Mouse (Mus musculus) ES-E14 (cell line): ENCODE measurements around the gene Ric8b. TPM values are rescaled to one million over a fixed set of nuclear protein-coding genes. Genes with fewer than 3 reads are reported as not detected.

Experiments used
- DNase-seq: peaks from one replicate; pipeline ENCODE4 v3.0.0-alpha.2; 2013; ENCODE audit warnings: low read depth, low spot score
- H3K27ac ChIP-seq: 2 replicates; pipeline ENCODE4 v1.5.1; 2012; ENCODE audit warnings: low read depth, mild to moderate bottlenecking, low read length, moderate library complexity, mixed read lengths; ENCODE audit not compliant: poor library complexity, insufficient read depth, severe bottlenecking
- H3K36me3 ChIP-seq: 2 replicates; pipeline ENCODE4 v1.6.1; 2012; ENCODE audit warnings: mild to moderate bottlenecking, low read length, moderate library complexity, mixed read lengths; ENCODE audit not compliant: control insufficient read depth, poor library complexity, insufficient read depth, severe bottlenecking
- H3K4me1 ChIP-seq, 2 experiments: fragments of 150-350 bp in 1 of 2; sonication (generic) in 1 of 2; 2 replicates each; pipeline ENCODE4 v1.6.1; 2012; ENCODE audit warnings: low read length in 2 of 2, mild to moderate bottlenecking in 1 of 2, mixed read lengths in 1 of 2; ENCODE audit not compliant: control insufficient read depth in 2 of 2, insufficient read depth in 2 of 2, poor library complexity in 1 of 2
- H3K4me3 ChIP-seq, 2 experiments: fragments of 150-350 bp in 1 of 2; sonication (generic) in 1 of 2; 2 replicates each; pipeline ENCODE4 v1.5.1; 2012; ENCODE audit warnings: low read length in 2 of 2, low read depth in 1 of 2, mild to moderate bottlenecking in 1 of 2, mixed read lengths in 1 of 2; ENCODE audit not compliant: insufficient read depth in 1 of 2, poor library complexity in 1 of 2, severe bottlenecking in 1 of 2
- H3K9ac ChIP-seq: 2 replicates; pipeline ENCODE4 v1.6.1; 2012; ENCODE audit warnings: low read depth, mild to moderate bottlenecking, low read length, mixed read lengths; ENCODE audit not compliant: poor library complexity, insufficient read depth, severe bottlenecking
- H3K9me3 ChIP-seq: fragments of 150-350 bp; sonication (generic); 2 replicates; pipeline ENCODE4 v1.6.1; 2012; ENCODE audit warnings: low read depth, mild to moderate bottlenecking, low read length; ENCODE audit not compliant: control insufficient read depth, insufficient read depth
- CHD2 ChIP-seq: IDR thresholded peaks from 2 replicates; pipeline ENCODE4 v1.6.1; 2014; ENCODE audit warnings: mild to moderate bottlenecking, low read depth, low read length, inconsistent platforms
- HCFC1 ChIP-seq: IDR thresholded peaks from 2 replicates; pipeline ENCODE4 v1.6.1; 2012; ENCODE audit warnings: low read length, inconsistent platforms, borderline replicate concordance; ENCODE audit not compliant: insufficient read depth
- MAFK ChIP-seq: IDR thresholded peaks from 2 replicates; pipeline ENCODE4 v1.6.1; 2014; ENCODE audit warnings: mild to moderate bottlenecking, low read depth, low read length, inconsistent platforms; ENCODE audit not compliant: insufficient read depth
- ZC3H11A ChIP-seq: IDR thresholded peaks from 2 replicates; pipeline ENCODE4 v1.6.1; 2012; ENCODE audit warnings: low read depth, mild to moderate bottlenecking, inconsistent platforms, low read length, borderline replicate concordance
- ZNF384 ChIP-seq: IDR thresholded peaks from 2 replicates; pipeline ENCODE4 v1.6.1; 2012; ENCODE audit warnings: low read depth, low read length, inconsistent platforms
- in situ Hi-C, 2 experiments: fragments of 600-800 bp; cut with MboI; formaldehyde crosslinking; loops; one replicate each; pipeline ENCODE4 v1.15.1; 2025; ENCODE audit warnings: low sequenced_read_pairs in 2 of 2, inconsistent platforms in 1 of 2; ENCODE audit not compliant: unreplicated experiment in 2 of 2
- total RNA-seq: library from RNA; depleted of rRNA; stranded (reverse); fragments of 300-350 nt; gene quantifications from 2 replicates; pipeline ENCODE4 v1.2.3, GENCODE M21; 2012

Gene Ric8b
- total RNA-seq, 1 experiment, result 17.2 TPM

DNA sequence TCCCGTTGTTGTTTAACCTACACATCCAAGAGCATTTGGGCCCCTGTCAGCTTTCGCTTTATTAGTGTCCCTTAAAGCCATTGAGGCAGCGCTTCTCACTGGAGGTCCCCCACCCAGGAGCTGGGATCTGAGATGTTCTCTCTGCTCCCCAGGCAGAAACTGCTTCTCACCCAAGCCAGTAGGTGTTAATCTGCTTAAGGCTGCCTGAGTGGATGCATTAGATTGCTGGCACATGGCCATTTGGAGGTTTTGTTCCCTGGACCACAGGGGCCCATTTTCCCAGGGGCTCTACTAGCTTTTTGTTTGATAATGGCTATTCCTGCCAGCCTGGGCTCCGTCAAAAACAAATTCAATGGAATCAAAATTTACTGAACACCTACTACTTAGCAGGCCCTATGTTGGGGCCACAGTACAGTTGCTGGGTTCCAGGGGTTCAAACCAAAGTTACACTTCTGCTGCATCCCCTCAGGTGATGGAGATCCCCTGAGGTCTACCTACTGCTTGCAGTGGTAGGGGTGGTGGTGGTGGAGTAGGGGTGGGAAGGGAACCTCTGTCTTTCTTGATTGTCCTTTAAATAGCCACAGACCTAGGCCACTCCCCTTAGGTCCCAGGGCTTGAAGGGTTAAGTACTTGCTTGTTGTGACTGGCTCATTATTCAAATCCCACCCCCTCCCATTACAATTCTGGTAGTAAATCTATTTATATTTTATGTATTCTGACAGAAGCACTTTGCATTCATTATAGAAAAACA, 28.1 kb upstream of the Ric8b start:
- no peaks in the 10 kb centered on the region for H3K36me3 ChIP-seq
- no peak overlapping the region for H3K27ac ChIP-seq
- no peak overlapping the region for H3K4me3 ChIP-seq
- no peak for DNase-seq
- peaks cover 0 to 2% of the 10 kb centered on the region in 2 experiments; a peak in 1 of 4 replicates for H3K4me1 ChIP-seq
- no peak overlapping the region for H3K9ac ChIP-seq
- H3K9me3 ChIP-seq, result no peaks in the 10 kb centered on the region
- in situ Hi-C loops, result no loop called here
- TF ChIP-seq ZNF384 (no peak), MAFK (no peak), ZC3H11A (no peak), CHD2 (no peak), HCFC1 (no peak)

DNA sequence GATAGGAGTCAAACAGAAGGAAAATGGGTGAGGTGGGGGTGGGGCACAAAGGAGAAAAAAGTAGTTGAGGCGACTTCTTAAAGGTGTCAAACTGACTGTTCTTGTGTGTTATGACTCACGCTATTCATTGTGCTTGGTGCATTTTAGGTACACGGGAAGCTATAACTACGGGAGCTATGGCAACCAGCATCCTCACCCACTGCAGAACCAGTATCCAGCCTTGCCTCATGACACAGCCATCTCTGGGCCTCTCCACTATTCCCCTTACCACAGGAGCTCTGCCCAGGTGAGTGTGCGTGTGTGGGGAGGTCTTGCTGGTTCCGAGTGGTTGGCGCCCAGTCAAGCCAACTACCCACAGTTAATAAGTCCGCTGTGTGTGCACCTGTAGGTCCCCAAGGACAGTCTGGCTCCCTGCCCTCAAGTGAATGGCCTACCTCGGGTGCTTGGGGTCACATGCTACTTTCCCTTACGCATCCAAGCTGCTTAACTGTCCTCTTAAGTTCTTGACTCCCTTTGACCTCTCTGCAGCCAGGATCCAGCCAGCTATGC, 21.5 kb upstream of the Ric8b start:
- no peak for TF ChIP-seq HCFC1
- TF ChIP-seq ZNF384, result no peak
- Histone ChIP-seq H3K9ac (no peak overlapping the region), H3K27ac (no peak overlapping the region), H3K9me3 (no peaks in the 10 kb centered on the region), H3K4me3 (no peak overlapping the region), H3K36me3 (no peaks in the 10 kb centered on the region), H3K4me1 (peaks cover 0 to 10% of the 10 kb centered on the region in 2 experiments; a peak in 2 of 4 replicates)
- in situ Hi-C loops, result no loop called here
- DNase-seq, result no peak

DNA sequence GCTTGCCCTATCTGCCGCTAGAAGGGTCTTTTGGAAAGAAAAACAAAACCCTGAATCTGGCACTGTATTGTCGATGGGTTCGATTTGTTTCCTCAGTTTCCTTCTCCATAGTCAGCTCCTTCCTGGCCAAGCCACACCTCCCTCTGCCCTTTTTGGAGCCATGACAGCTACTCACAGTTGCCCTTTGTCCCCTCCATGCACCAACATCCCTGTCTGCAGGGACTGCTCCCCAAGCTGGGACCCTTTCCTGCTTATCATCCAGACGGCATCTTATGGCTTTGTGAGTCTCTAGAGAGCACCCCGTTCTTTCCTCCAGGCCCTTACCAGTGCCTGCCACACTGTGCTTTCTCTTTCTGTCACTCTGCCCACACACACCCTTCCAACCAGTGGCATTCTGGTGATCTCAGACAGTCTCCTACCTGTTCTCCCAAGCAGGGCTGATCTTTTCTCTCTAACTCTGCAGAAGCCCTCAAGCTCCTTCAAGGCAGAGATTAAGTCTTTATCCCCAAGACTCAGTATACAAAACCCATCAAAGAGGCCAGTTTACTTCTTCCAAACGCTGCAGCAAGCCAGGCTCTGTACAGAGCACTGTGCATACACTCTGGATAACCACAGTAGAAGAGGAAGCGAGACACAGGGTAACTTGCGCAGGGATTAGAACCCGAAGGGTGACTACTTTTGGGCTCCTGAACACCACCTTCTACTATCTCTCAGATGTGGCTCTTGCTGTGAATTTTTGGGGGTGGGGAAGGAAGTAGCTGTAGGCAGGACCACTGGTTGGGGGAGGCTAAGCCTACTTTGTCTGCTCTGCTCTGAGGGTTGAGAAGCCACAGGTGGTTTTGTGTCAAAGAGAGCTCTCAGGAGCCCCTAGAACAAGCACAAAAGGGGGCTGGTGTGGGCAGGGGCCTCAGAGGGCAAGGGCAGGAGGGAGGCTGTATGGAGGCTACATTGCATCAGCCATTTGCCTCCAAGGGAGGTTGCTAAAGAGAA, 20.2 kb upstream of the Ric8b start:
- TF ChIP-seq ZNF384 (no peak), MAFK (no peak), ZC3H11A (no peak), HCFC1 (no peak), CHD2 (no peak)
- Histone ChIP-seq H3K36me3 (no peaks in the 10 kb centered on the region), H3K9me3 (no peaks in the 10 kb centered on the region), H3K9ac (no peak overlapping the region), H3K4me3 (no peak overlapping the region), H3K27ac (no peak overlapping the region), H3K4me1 (peaks cover 0 to 10% of the 10 kb centered on the region in 2 experiments; a peak in 2 of 4 replicates)
- DNase-seq, result no peak
- in situ Hi-C loops, result no loop called here

DNA sequence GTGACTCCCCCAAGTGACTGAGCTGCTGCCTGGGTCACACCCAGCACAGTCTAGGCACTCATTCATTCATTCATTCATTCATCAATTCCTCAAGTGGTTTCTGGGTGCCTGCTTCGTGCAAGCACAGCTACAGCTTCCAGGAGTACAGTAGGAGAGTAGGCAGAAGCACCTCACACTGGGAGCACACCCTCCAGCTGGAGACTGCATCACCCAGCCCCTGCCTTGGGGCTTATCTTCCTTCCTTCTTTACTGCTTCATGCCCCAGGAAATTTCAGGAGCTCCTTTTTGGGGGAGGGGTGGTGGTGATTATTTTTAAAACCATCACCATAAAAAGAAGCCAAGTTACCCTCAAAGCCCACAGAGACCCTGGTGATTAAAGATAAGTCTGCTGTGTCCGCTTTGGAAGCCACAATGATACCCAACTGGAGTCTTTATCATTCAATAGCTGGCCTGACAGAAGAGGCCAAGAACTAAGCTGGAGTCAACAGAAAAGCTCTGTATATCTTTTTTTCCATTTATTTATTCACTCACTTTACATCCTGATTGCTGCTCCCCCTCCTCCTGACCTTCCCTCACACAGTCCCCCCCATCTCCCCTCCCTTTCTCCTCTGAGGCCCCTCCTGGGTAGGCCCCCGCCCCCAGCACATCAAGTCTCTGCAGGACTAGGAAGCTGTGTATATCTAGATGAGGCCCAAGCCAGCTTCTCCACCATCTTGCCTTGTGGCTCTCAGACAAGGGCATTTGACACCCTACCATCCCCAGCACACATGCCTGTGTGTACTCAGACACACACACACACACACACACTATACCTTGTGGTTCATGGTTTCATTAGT, 19.1 kb upstream of the Ric8b start:
- Histone ChIP-seq H3K36me3 (no peaks in the 10 kb centered on the region), H3K4me3 (no peak overlapping the region), H3K27ac (no peak overlapping the region), H3K9me3 (no peaks in the 10 kb centered on the region), H3K9ac (no peak overlapping the region), H3K4me1 (peaks cover 0 to 12% of the 10 kb centered on the region in 2 experiments; a peak in 2 of 4 replicates)
- in situ Hi-C loops, result no loop called here
- TF ChIP-seq MAFK (no peak), HCFC1 (no peak)
- no peak for DNase-seq
